In genomic region chr6:95717071-95717470, GRCm38 (mm10) we compare ENCODE assay signal across 18 mouse cellular contexts. TPM values are rescaled to one million over a fixed set of nuclear protein-coding genes. Genes with fewer than 3 reads are reported as not detected.
DNase-seq lines count a peak whose midpoint lies in the region; ATAC-seq and TF ChIP-seq lines count a peak whose summit lies in the region.
"Had no signal": no experiment of that assay in that cellular context is flagged by ENCODE, and none has a peak within 500 bp of the region (broad histone marks: within the 10 kb centered on the region; RNA-seq: fewer than 3 reads in every experiment).

No protein-coding gene starts in this region.

- intact Hi-C loops in gastrocnemius, postnatal 14 days (cut with DNase I; ENCODE audit: low total_unique reads) = no loop called here

- no peaks in the 10 kb centered on the region for H3K9me3 ChIP-seq in liver, embryonic 11.5 days (ENCODE audit: control insufficient read depth, low read length)
- no peaks in the 10 kb centered on the region for H3K9me3 ChIP-seq in stomach, embryonic 16.5 days (replicated peaks; ENCODE audit: control insufficient read depth, low read length)
- H3K9me3 ChIP-seq in forebrain, embryonic 16.5 days (ENCODE audit: control insufficient read depth, low read length) = no peaks in the 10 kb centered on the region
- H3K9me3 ChIP-seq: heart, embryonic 10.5 days; neural tube, embryonic 13.5 days; stomach, embryonic 15.5 days had no signal

- WGBS in liver, adult 2 months = 23% methylated on average over 3 of the region's 3 CpGs
- 56% methylated on average over 3 of the region's 3 CpGs for WGBS in liver, embryonic 11.5 days
- WGBS in stomach, embryonic 16.5 days = 71% methylated on average over 3 of the region's 3 CpGs
- 79% methylated on average over 3 of the region's 3 CpGs for WGBS in forebrain, embryonic 16.5 days

- H3K9ac ChIP-seq in liver, adult 2 months (ENCODE audit: low read depth, low read length) = peak overlapping the region; percentile 26
- no peak overlapping the region for H3K9ac ChIP-seq in liver, embryonic 11.5 days (ENCODE audit: low read depth, low read length)
- H3K9ac ChIP-seq in stomach, embryonic 16.5 days (ENCODE audit: low read length) = no peak overlapping the region
- H3K9ac ChIP-seq in forebrain, embryonic 16.5 days (replicated peaks; ENCODE audit: low read depth, low read length) = no peak overlapping the region
- H3K9ac ChIP-seq: neural tube, embryonic 13.5 days; stomach, embryonic 15.5 days had no signal

- ATAC-seq in liver, embryonic 11.5 days (replicated peaks; ENCODE audit: low FRiP score) = no peak
- no peak for ATAC-seq in stomach, embryonic 16.5 days (ENCODE audit: insufficient read depth, low FRiP score)
- ATAC-seq in forebrain, embryonic 16.5 days = no peak
- ATAC-seq: CD4-positive, CD25-positive, alpha-beta regulatory T cell, adult 4 months; hindbrain, embryonic 16.5 days had no signal

- no peak for TF ChIP-seq CTCF in liver, adult 2 months (IDR thresholded peaks at IDR 0.05; ENCODE audit: low read depth, low read length)

- no peak for TF ChIP-seq POLR2A in liver, adult 2 months (IDR thresholded peaks at IDR 0.05; ENCODE audit: extremely low read depth, insufficient read depth, low read length)

- H3K4me3 ChIP-seq in liver, adult 2 months (ENCODE audit: insufficient read depth, low read depth, low read length) = peak overlapping the region; percentile 16; the same call in 1 of the 2 replicates
- H3K4me3 ChIP-seq in liver, embryonic 11.5 days (ENCODE audit: low read depth, low read length) = no peak overlapping the region
- H3K4me3 ChIP-seq in stomach, embryonic 16.5 days (replicated peaks; ENCODE audit: low read length) = no peak overlapping the region
- H3K4me3 ChIP-seq in forebrain, embryonic 16.5 days (replicated peaks; ENCODE audit: low read length) = no peak overlapping the region
- H3K4me3 ChIP-seq: erythroblast, embryonic 14.5 days; neural tube, embryonic 13.5 days had no signal

- peaks cover 38% of the 10 kb centered on the region for H3K4me1 ChIP-seq in liver, adult 2 months (ENCODE audit: control insufficient read depth, insufficient read depth, low read length)
- peaks cover 16% of the 10 kb centered on the region for H3K4me1 ChIP-seq in liver, embryonic 11.5 days (replicated peaks; ENCODE audit: control insufficient read depth, insufficient read depth, low read length)
- peaks cover 15% of the 10 kb centered on the region; the same call in 1 of the 2 replicates for H3K4me1 ChIP-seq in stomach, embryonic 16.5 days (ENCODE audit: control insufficient read depth, insufficient read depth, low read length)
- H3K4me1 ChIP-seq in forebrain, embryonic 16.5 days (replicated peaks; ENCODE audit: control insufficient read depth, insufficient read depth, low read length) = peaks cover 4% of the 10 kb centered on the region; the same call in 1 of the 2 replicates

- no peaks in the 10 kb centered on the region for H3K36me3 ChIP-seq in liver, adult 2 months (ENCODE audit: control insufficient read depth, insufficient read depth, low read length)
- no peaks in the 10 kb centered on the region for H3K36me3 ChIP-seq in liver, embryonic 11.5 days (ENCODE audit: control insufficient read depth, insufficient read depth, low read length)
- no peaks in the 10 kb centered on the region for H3K36me3 ChIP-seq in stomach, embryonic 16.5 days (ENCODE audit: control insufficient read depth, insufficient read depth, low read length)
- no peaks in the 10 kb centered on the region for H3K36me3 ChIP-seq in forebrain, embryonic 16.5 days (ENCODE audit: control insufficient read depth, insufficient read depth)
- H3K36me3 ChIP-seq: heart, embryonic 10.5 days; neural tube, embryonic 13.5 days; stomach, embryonic 15.5 days had no signal

- H3K79me2 ChIP-seq in liver, adult 2 months (ENCODE audit: control insufficient read depth, insufficient read depth, low read length) = peaks cover 29% of the 10 kb centered on the region; the same call in 1 of the 2 replicates

- peak overlapping the region; percentile 78 for H3K4me2 ChIP-seq in liver, embryonic 11.5 days
- H3K4me2 ChIP-seq in stomach, embryonic 16.5 days (ENCODE audit: low read depth, low read length) = peak overlapping the region; percentile 89; the same call in 1 of the 2 replicates
- no peak overlapping the region for H3K4me2 ChIP-seq in forebrain, embryonic 16.5 days (ENCODE audit: low read length)

- DNase-seq in liver, adult 2 months (ENCODE audit: extremely low read depth, low read depth, low spot score) = peak; percentile 96
- DNase-seq in liver (no peak), adipocyte (ENCODE audit: low spot score) (peak; percentile 19)
- DNase-seq in liver, embryonic 11.5 days (ENCODE audit: low spot score) = no peak
- no peak for DNase-seq in gastrocnemius, postnatal 14 days
- DNase-seq: adrenal gland, adult 8-10 months; cerebellum, postnatal 25 days; gastrocnemius, postnatal 25 days; heart, postnatal 4 days; spleen, adult 18-20 months had no signal

- peak overlapping the region; percentile 88 for H3K27ac ChIP-seq in liver, adult 2 months (replicated peaks; ENCODE audit: insufficient read depth, low read depth, low read length)
- no peak overlapping the region for H3K27ac ChIP-seq in liver, embryonic 11.5 days (ENCODE audit: low read depth, low read length)
- H3K27ac ChIP-seq in stomach, embryonic 16.5 days (ENCODE audit: low read length) = no peak overlapping the region
- H3K27ac ChIP-seq in forebrain, embryonic 16.5 days (ENCODE audit: low read length) = no peak overlapping the region
- H3K27ac ChIP-seq: neural tube, embryonic 13.5 days; stomach, embryonic 15.5 days had no signal

- no peaks in the 10 kb centered on the region for H3K27me3 ChIP-seq in liver, adult 2 months (ENCODE audit: control insufficient read depth, insufficient read depth, low read length)
- no peaks in the 10 kb centered on the region for H3K27me3 ChIP-seq in liver, embryonic 11.5 days (replicated peaks; ENCODE audit: control insufficient read depth, insufficient read depth, low read length)
- no peaks in the 10 kb centered on the region for H3K27me3 ChIP-seq in stomach, embryonic 16.5 days (ENCODE audit: control insufficient read depth, insufficient read depth, low read length)
- H3K27me3 ChIP-seq in forebrain, embryonic 16.5 days (replicated peaks; ENCODE audit: control insufficient read depth, insufficient read depth, low read length) = no peaks in the 10 kb centered on the region
- H3K27me3 ChIP-seq: stomach, embryonic 15.5 days had no signal

RNA-seq across cellular contexts. Expression of gene Suclg2, which starts 1.5 kb away (rescaled TPM):
- 137 and 153 TPM in 2 replicates for total RNA-seq in liver, adult 2 months (2014; rRNA removed)
- polyA plus RNA-seq in liver, adult 2 months (2012; rRNA removed) = 54.0 and 61.2 TPM in 2 replicates
- 83.0 and 92.7 TPM in 2 replicates for polyA plus RNA-seq in liver, embryonic 11.5 days (2014; fragmentation: Nextera tagmentation; extraction: Ambion mirVana)
- polyA plus RNA-seq in stomach, embryonic 16.5 days (2015; fragmentation: Nextera tagmentation; extraction: Ambion mirVana) = 93.5 and 97.1 TPM in 2 replicates
- 10 to 100 TPM; 44.9 to 46.8 TPM for total RNA-seq in gastrocnemius, postnatal 14 days (2021)
- polyA plus RNA-seq in forebrain, embryonic 16.5 days (2015; fragmentation: Nextera tagmentation; extraction: Ambion mirVana) = 15.4 and 17.5 TPM in 2 replicates

Comparison
In these comparisons a context has a peak if more than half of its experiments do, and no peak if none do; other contexts are left out.
1. DNase-seq: peak in liver, adult 2 months (single experiment) and adipocyte (single experiment); none in liver (single experiment), liver, embryonic 11.5 days (single experiment) and gastrocnemius, postnatal 14 days (single experiment).